Mouse (Mus musculus): Measurements from ENCODE around the gene Ttc4. TPM values are rescaled to one million over a fixed set of nuclear protein-coding genes. Genes with fewer than 3 reads are reported as not detected.

The Ttc4 gene
- polyA plus RNA-seq, 1 experiment from 2014 or later = 104 TPM

- Histone ChIP-seq H3K9me3 (no peaks in the 10 kb centered on the region), H3K9ac (peak within 1 kb of the TSS; percentile 87), H3K36me3 (peaks cover 30% of the 10 kb centered on the region), H3K27ac (peak within 1 kb of the TSS; percentile 82), H3K4me1 (peaks cover 15% of the 10 kb centered on the region), H3K4me3 (peak within 1 kb of the TSS; percentile 75), H3K27me3 (peaks cover 21% of the 10 kb centered on the region; the same call in 1 of the 2 replicates), H3K4me2 (peak within 1 kb of the TSS; percentile 90)
- WGBS = 3% methylated on average over 40 of the region's 40 CpGs
- ATAC-seq (ENCODE audit: insufficient number of reproducible peaks, insufficient read depth, low FRiP score, low TSS enrichment, low read depth) = peak; percentile 97
These were observed 27.8 kb downstream of the Ttc4 start, which contains the start of gene Pars2 for GRCm38 (mm10) chr4:106650833-106651527. Pars2 (plus strand) TSS chr4:106651069.

- no peak overlapping the region for H3K4me2 ChIP-seq
- ATAC-seq (ENCODE audit: insufficient number of reproducible peaks, insufficient read depth, low FRiP score, low TSS enrichment, low read depth) = no peak
- no peaks in the 10 kb centered on the region for H3K9me3 ChIP-seq
- 81% methylated on average over 6 of the region's 6 CpGs for WGBS
- no peak overlapping the region for H3K27ac ChIP-seq
- peaks cover 29% of the 10 kb centered on the region for H3K4me1 ChIP-seq
- H3K9ac ChIP-seq = no peak overlapping the region
- no peak overlapping the region for H3K4me3 ChIP-seq
- peaks cover 21% of the 10 kb centered on the region; the same call in 1 of the 2 replicates for H3K27me3 ChIP-seq
- H3K36me3 ChIP-seq = no peaks in the 10 kb centered on the region
These were observed 31.6 kb downstream of the Ttc4 start for GRCm38 (mm10) chr4:106647137-106647536.

GRCm38 (mm10) chr4:106645797-106646196 is 32.9 kb downstream of the Ttc4 start:
- WGBS = 74% methylated on average over 5 of the region's 5 CpGs
- Histone ChIP-seq H3K9ac (no peak overlapping the region), H3K27me3 (peaks cover 21% of the 10 kb centered on the region; the same call in 1 of the 2 replicates), H3K36me3 (no peaks in the 10 kb centered on the region), H3K4me2 (no peak overlapping the region), H3K27ac (no peak overlapping the region), H3K4me1 (peaks cover 21% of the 10 kb centered on the region), H3K9me3 (no peaks in the 10 kb centered on the region), H3K4me3 (no peak overlapping the region)
- ATAC-seq (ENCODE audit: insufficient number of reproducible peaks, insufficient read depth, low FRiP score, low TSS enrichment, low read depth) = no peak

GRCm38 (mm10) chr4:106644218-106644610 is 34.5 kb downstream of the Ttc4 start:
- ATAC-seq (ENCODE audit: insufficient number of reproducible peaks, insufficient read depth, low FRiP score, low TSS enrichment, low read depth) = no peak
- Histone ChIP-seq H3K4me3 (no peak overlapping the region), H3K27me3 (peaks cover 21% of the 10 kb centered on the region; the same call in 1 of the 2 replicates), H3K27ac (0 out of 2 replicates have a peak overlapping the region, but pooled peaks have one; percentile 35), H3K9ac (no peak overlapping the region), H3K9me3 (no peaks in the 10 kb centered on the region), H3K36me3 (no peaks in the 10 kb centered on the region), H3K4me2 (no peak overlapping the region), H3K4me1 (peaks cover 21% of the 10 kb centered on the region)
- WGBS = 65% methylated on average over 6 of the region's 6 CpGs

GRCm38 (mm10) chr4:106643483-106644217 is 35.1 kb downstream of the Ttc4 start:
- peaks cover 19% of the 10 kb centered on the region; the same call in 1 of the 2 replicates for H3K27me3 ChIP-seq
- peak overlapping the region; percentile 35; the same call in 1 of the 2 replicates for H3K27ac ChIP-seq
- no peak for ATAC-seq (ENCODE audit: insufficient number of reproducible peaks, insufficient read depth, low FRiP score, low TSS enrichment, low read depth)
- H3K4me1 ChIP-seq = peaks cover 21% of the 10 kb centered on the region
- no peaks in the 10 kb centered on the region for H3K9me3 ChIP-seq
- H3K9ac ChIP-seq = no peak overlapping the region
- H3K4me3 ChIP-seq = no peak overlapping the region
- 34% methylated on average over 8 of the region's 8 CpGs for WGBS
- H3K36me3 ChIP-seq = no peaks in the 10 kb centered on the region
- H3K4me2 ChIP-seq = 0 out of 2 replicates have a peak overlapping the region, but pooled peaks have one; percentile 9

- Histone ChIP-seq H3K27ac (peak overlapping the region; percentile 90), H3K27me3 (peaks cover 11% of the 10 kb centered on the region), H3K36me3 (no peaks in the 10 kb centered on the region), H3K4me1 (peaks cover 43% of the 10 kb centered on the region), H3K4me3 (no peak overlapping the region), H3K4me2 (peak overlapping the region; percentile 22; the same call in 1 of the 2 replicates), H3K9ac (no peak overlapping the region), H3K9me3 (no peaks in the 10 kb centered on the region)
- ATAC-seq (ENCODE audit: insufficient number of reproducible peaks, insufficient read depth, low FRiP score, low TSS enrichment, low read depth) = no peak
- WGBS = 45% methylated on average over 9 of the region's 9 CpGs
These were observed 44.7 kb downstream of the Ttc4 start for GRCm38 (mm10) chr4:106634086-106634479.

GRCm38 (mm10) chr4:106633281-106634085 is 45.3 kb downstream of the Ttc4 start:
- H3K4me2 ChIP-seq = peak overlapping the region; percentile 22
- 24% methylated on average over 8 of the region's 8 CpGs for WGBS
- H3K36me3 ChIP-seq = no peaks in the 10 kb centered on the region
- H3K27me3 ChIP-seq = peaks cover 10% of the 10 kb centered on the region
- ATAC-seq (ENCODE audit: insufficient number of reproducible peaks, insufficient read depth, low FRiP score, low TSS enrichment, low read depth) = no peak
- no peak overlapping the region for H3K4me3 ChIP-seq
- peak overlapping the region; percentile 90 for H3K27ac ChIP-seq
- peak overlapping the region; percentile 32; the same call in 1 of the 2 replicates for H3K9ac ChIP-seq
- H3K9me3 ChIP-seq = no peaks in the 10 kb centered on the region
- H3K4me1 ChIP-seq = peaks cover 43% of the 10 kb centered on the region

GRCm38 (mm10) chr4:106632313-106632712 is 46.4 kb downstream of the Ttc4 start:
- H3K4me2 ChIP-seq = no peak overlapping the region

GRCm38 (mm10) chr4:106630333-106631220 is 48.2 kb downstream of the Ttc4 start:
- peak overlapping the region; percentile 55; the same call in 1 of the 2 replicates for H3K9ac ChIP-seq
- H3K4me2 ChIP-seq = peak overlapping the region; percentile 37
- H3K36me3 ChIP-seq = no peaks in the 10 kb centered on the region
- H3K9me3 ChIP-seq = no peaks in the 10 kb centered on the region
- peaks cover 43% of the 10 kb centered on the region for H3K4me1 ChIP-seq
- WGBS = 18% methylated on average over 14 of the region's 14 CpGs
- peaks cover 7% of the 10 kb centered on the region for H3K27me3 ChIP-seq
- no peak overlapping the region; the same call in 1 of the 2 replicates for H3K4me3 ChIP-seq
- peak; percentile 70 for ATAC-seq (ENCODE audit: insufficient number of reproducible peaks, insufficient read depth, low FRiP score, low TSS enrichment, low read depth)
- peak overlapping the region; percentile 72 for H3K27ac ChIP-seq

More at GRCm38 (mm10) chr4:106632313-106632712, 46.4 kb downstream of the Ttc4 start:
- H3K27ac ChIP-seq = peak overlapping the region; percentile 90
- no peaks in the 10 kb centered on the region for H3K9me3 ChIP-seq
- H3K27me3 ChIP-seq = peaks cover 10% of the 10 kb centered on the region
- H3K4me3 ChIP-seq = no peak overlapping the region
- no peak overlapping the region for H3K9ac ChIP-seq
- H3K4me1 ChIP-seq = peaks cover 43% of the 10 kb centered on the region
- no peak for ATAC-seq (ENCODE audit: insufficient number of reproducible peaks, insufficient read depth, low FRiP score, low TSS enrichment, low read depth)
- no peaks in the 10 kb centered on the region for H3K36me3 ChIP-seq
- 22% methylated on average over 2 of the region's 3 CpGs for WGBS

GRCm38 (mm10) chr4:106629374-106629773 is 49.4 kb downstream of the Ttc4 start:
- Histone ChIP-seq H3K27me3 (peaks cover 19% of the 10 kb centered on the region), H3K9me3 (no peaks in the 10 kb centered on the region), H3K27ac (no peak overlapping the region), H3K4me3 (no peak overlapping the region), H3K9ac (no peak overlapping the region), H3K4me2 (no peak overlapping the region), H3K36me3 (no peaks in the 10 kb centered on the region), H3K4me1 (peaks cover 43% of the 10 kb centered on the region)
- WGBS = 72% methylated on average over 5 of the region's 5 CpGs
- ATAC-seq (ENCODE audit: insufficient number of reproducible peaks, insufficient read depth, low FRiP score, low TSS enrichment, low read depth) = no peak
